Mouse (Mus musculus): ENCODE measurements at regions not wholly inside any gene's neighbourhood (a gene's known extent, or its start where the extent isn't known, plus 50 kb on each side); places are given as distances from the start of the nearest gene placed in this dataset.

DNA sequence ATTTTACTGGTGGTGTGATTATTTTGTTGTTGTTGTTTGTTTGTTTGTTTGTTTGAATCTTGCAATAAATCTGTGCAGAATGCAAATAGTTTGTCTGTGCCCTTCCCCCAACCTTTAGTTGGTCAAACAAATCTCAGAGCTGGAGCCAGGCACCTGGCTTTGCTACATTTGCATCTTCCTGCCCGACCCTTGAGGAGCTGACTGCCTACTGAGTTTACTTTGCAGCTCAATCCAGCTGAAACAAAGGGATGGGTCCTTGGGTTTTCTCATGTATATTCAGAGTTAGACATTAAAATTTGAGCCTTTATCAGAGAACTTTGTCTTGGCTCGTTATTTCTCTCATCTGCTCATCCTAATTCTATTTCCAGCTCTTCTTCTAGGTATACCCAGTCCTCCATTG is 79.4 kb upstream of the BC030870 start:
- DNase-seq (ENCODE audit: low spot score in 2 of 2), result no peak

DNA sequence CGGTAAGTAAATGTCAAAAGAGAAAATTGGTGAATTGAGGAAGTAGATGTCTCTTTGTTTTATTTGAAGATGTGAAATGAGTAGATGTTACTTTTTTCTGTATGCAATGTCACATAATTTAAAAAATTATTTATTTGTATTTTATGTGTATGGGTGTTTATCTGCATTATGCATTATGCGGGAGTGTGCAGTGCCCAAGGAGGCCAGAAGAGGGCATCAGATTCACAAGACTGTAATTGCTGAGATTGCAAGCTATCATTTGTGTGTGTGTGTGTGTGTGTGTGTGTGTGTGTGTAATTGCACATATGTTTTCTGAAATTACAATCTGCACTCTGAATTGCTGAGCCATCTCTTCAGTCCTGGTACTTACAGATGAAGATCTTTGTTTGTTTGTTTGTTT is 76.8 kb upstream of the BC030870 start:
- no peak for DNase-seq (ENCODE audit: low spot score in 2 of 2)

DNA sequence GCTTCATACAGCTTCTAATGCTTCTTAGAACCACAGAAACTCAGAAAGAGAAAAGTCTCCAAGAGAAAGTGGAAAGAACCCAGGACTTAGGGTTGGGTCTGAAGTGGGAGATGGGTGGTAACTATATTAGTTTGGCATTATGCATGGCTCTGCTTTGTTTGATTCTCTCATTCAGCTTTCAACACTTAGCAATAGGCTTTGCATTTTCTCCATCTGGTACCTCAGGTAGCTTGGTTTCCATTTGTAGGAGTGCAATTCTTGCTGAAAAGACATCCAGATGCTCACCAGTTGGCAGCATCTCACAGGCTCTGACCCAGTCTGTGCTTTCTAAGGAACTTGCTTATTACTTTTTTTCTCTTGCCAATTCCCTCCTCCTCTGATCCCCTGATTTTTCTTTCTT is 65.3 kb upstream of the BC030870 start:
- DNase-seq (ENCODE audit: low spot score in 2 of 2), result peak in 1 of 2 experiments; percentile 73

- no peak for DNase-seq (ENCODE audit: low spot score in 2 of 2)
These were observed 64.9 kb upstream of the BC030870 start for GRCm38 (mm10) chr8:65194231-65194630.

- no peak for DNase-seq (ENCODE audit: low spot score in 2 of 2)
These were observed 53.0 kb upstream of the BC030870 start for GRCm38 (mm10) chr8:65182346-65182745.

GRCm38 (mm10) chr8:65180447-65180846 is 51.1 kb upstream of the BC030870 start:
- DNase-seq (ENCODE audit: low spot score in 2 of 2), result no peak
